Mouse (Mus musculus) erythroblast, embryonic 14.5 days (primary cell): Measurements from ENCODE around the gene Hcfc1. TPM values are rescaled to one million over a fixed set of nuclear protein-coding genes. Genes with fewer than 3 reads are reported as not detected.

Experiments used
- H3K27me3 ChIP-seq: 2 replicates; pipeline ENCODE4 v1.6.1; 2012; ENCODE audit warnings: inconsistent platforms; ENCODE audit not compliant: control insufficient read depth
- H3K36me3 ChIP-seq: 2 replicates; pipeline ENCODE4 v1.6.1; 2012; ENCODE audit warnings: mild to moderate bottlenecking, inconsistent platforms; ENCODE audit not compliant: control insufficient read depth
- H3K4me1 ChIP-seq: 2 replicates; pipeline ENCODE4 v1.6.1; 2012; ENCODE audit warnings: inconsistent platforms; ENCODE audit not compliant: control insufficient read depth
- H3K4me3 ChIP-seq: replicated peaks from 2 replicates; pipeline ENCODE3; 2012; ENCODE audit warnings: moderate library complexity, mild to moderate bottlenecking, inconsistent platforms
- H3K9me3 ChIP-seq: 2 replicates; pipeline ENCODE4 v1.6.1; 2012; ENCODE audit warnings: low read length, inconsistent platforms, mixed read lengths; ENCODE audit not compliant: control insufficient read depth
- GATA1 ChIP-seq: IDR thresholded peaks from 2 replicates; pipeline ENCODE4 v1.6.1; 2012; ENCODE audit warnings: low read length, inconsistent platforms, mixed read lengths
- TAL1 ChIP-seq: IDR thresholded peaks from 3 replicates; pipeline ENCODE4 v1.6.1; 2012; ENCODE audit warnings: low read length, inconsistent platforms, mixed read lengths
- polyA plus RNA-seq: library from polyadenylated mRNA; stranded (reverse); fragments of >175 nt; gene quantifications from 2 replicates; pipeline ENCODE4 v1.2.3, GENCODE M21; 2012

The Hcfc1 gene
- polyA plus RNA-seq, 1 experiment: 13.7 TPM

DNA sequence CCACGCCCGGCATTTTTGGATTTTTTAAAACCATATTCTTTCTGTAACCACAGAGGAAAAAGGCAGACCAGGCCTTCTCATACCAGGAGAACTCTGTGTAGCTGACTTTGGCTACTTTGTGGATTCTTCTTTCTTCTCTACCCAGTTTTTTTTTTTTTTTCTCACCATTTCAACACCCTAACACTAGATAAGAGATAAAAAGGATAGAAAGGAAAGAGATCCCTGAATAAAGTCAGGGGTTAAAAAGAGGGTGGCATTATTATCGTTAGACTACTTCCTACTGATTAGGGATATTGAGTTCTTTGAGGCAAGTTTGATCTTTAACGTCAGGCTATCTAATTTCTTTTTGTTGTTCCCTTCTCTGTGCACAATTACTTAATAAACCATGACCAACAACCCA is 6.6 kb upstream of the Hcfc1 start:
- no peaks in the 10 kb centered on the region for H3K9me3 ChIP-seq
- no peaks in the 10 kb centered on the region for H3K36me3 ChIP-seq
- H3K4me3 ChIP-seq: no peak overlapping the region
- H3K27me3 ChIP-seq: no peaks in the 10 kb centered on the region; the same call in 1 of the 2 replicates
- peaks cover 59% of the 10 kb centered on the region for H3K4me1 ChIP-seq
- TF ChIP-seq TAL1: no peak
- TF ChIP-seq GATA1: no peak

DNA sequence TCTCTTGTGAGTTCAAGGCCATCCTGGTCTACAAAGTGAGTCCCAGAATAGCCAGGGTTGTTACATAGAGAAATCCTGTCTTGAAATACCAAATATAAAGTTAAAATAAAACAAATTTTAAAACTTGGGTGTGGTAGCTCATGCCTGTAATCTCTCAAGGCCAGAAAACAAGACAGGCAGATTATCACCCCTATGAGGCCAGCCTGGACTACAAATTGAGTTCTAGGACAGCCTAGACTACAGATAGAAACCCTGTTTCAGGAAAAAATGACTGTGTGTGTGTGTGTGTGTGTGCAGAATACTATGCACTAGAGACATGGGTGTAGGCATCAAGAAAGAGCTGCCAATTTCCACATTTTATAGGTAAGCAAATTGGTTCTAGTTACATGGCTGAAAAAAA is 4.6 kb upstream of the Hcfc1 start:
- Histone ChIP-seq H3K4me1 (peaks cover 55% of the 10 kb centered on the region), H3K4me3 (peak overlapping the region; percentile 35), H3K9me3 (peaks cover 17% of the 10 kb centered on the region), H3K27me3 (peaks cover 11% of the 10 kb centered on the region), H3K36me3 (no peaks in the 10 kb centered on the region)
- TF ChIP-seq GATA1: 0 out of 2 replicates have a peak, but pooled peaks have one; percentile 41
- TF ChIP-seq TAL1: peak; percentile 41; the same call in 2 of the 3 replicates

DNA sequence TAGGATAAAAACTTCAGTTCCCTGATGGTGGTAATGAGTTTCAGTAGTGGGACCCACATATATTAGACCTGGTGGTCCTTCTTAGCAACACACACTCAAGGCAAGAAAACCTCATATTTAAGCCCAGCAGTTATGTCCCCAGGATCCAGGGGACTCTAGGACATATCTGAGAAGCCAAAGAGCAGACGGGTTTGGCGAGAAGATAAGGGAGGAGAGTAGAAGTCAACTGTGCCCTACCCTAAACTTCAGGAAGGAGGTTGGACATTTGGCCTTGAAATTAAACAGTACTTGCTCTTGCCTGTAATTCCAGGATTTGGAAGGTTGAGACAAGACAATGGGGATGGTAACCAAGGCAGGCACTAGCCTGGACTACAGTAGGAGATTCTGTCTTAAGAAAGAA is 3.6 kb upstream of the Hcfc1 start:
- Histone ChIP-seq H3K4me3 (peak overlapping the region; percentile 35), H3K9me3 (peaks cover 19% of the 10 kb centered on the region), H3K36me3 (peaks cover under 1% of the 10 kb centered on the region), H3K27me3 (peaks cover 13% of the 10 kb centered on the region), H3K4me1 (peaks cover 56% of the 10 kb centered on the region)
- TF ChIP-seq TAL1 (peak; percentile 49), GATA1 (peak; percentile 80)

DNA sequence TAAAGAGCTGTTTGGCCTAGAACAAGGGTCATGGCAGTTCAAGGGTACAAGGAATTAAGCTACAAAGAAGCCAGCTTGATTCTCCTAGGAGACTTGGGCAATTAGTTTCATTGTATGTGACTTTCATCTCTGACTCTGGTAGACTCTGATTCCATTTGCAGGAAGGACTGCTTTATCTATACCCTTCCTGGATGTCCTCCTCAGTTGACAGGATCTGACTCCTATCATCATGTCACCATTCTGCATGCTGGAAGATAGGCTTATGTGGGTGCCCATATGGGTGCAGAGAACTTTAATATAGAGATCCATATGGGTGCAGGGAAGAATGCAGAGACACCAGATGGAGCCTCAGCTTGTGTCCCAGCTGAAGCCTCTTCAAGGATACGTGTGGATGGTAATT is 3.0 kb upstream of the Hcfc1 start:
- TF ChIP-seq GATA1 (no peak), TAL1 (no peak)
- Histone ChIP-seq H3K4me3 (peak overlapping the region; percentile 35), H3K4me1 (peaks cover 60% of the 10 kb centered on the region), H3K9me3 (peaks cover 19% of the 10 kb centered on the region), H3K27me3 (peaks cover 13% of the 10 kb centered on the region), H3K36me3 (peaks cover 7% of the 10 kb centered on the region)

DNA sequence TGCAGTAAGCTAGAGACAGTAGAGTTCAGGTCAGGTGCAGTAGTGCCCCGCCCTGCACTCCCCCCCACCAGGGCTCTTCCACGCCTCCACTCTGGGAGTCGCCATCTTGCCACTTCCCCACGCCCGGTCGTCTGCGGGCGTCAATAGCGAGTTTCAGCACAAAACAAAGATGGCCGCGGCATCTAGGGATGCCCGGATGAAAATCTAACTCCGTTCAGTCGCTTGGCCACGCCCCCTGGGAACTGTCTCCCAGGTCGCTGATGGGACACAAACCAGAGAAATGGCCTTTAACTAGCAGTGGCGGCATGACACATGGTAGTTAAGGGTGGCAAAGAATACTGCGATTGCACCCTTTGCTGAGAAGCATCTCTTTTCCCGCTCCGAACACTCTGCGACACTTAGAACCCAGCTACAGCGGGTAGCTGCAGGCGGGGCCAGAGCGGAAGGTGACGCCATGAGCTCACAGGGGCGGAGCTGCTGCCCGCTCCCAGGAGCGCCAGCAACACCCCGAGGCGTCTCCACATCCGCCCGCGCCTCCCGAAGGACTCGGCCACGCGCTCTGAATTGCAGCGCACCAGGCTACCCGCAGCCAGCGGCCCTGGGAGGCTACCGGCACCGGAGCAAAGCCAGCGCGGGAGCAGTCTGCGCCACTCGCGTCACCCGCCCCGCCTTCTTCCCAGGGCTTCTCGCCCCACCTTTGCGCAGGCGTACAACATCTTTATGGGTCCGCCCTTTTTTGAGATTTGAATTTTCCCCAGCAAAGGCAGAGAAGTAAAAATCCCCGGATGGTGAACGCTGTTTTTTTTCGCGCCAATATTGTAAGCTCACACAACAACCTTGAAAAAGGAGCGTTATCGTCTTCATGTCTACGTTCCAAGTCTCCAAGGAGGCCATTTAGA is 1.3 kb upstream of the Hcfc1 start:
- no peak for TF ChIP-seq TAL1
- TF ChIP-seq GATA1: no peak
- Histone ChIP-seq H3K36me3 (peaks cover 24% of the 10 kb centered on the region), H3K27me3 (peaks cover 13% of the 10 kb centered on the region), H3K4me1 (peaks cover 67% of the 10 kb centered on the region), H3K9me3 (peaks cover 19% of the 10 kb centered on the region), H3K4me3 (peak overlapping the region; percentile 78)

DNA sequence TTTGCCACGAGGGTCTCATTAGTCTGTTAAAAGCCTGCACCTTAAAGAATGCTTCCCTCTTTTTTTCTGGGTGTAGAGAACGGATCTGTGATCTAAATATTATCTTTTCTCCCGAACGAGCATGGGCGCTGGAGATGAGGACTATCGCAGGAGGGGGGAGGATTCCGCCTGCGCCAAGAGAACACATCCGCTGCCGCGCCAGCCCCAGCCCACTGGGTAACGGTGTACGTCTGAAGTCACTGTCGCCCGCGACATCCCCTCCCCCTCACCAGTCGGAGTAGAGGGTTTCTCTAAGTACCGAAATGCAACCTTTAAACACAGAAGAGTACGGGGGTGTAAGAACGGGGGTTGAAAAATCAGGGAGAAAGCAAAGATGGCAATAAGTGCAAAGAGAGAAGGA is 850 bp downstream of the Hcfc1 start:
- Histone ChIP-seq H3K4me3 (peak overlapping the region; percentile 78), H3K4me1 (peaks cover 65% of the 10 kb centered on the region), H3K36me3 (peaks cover 45% of the 10 kb centered on the region), H3K27me3 (peaks cover 13% of the 10 kb centered on the region), H3K9me3 (peaks cover 19% of the 10 kb centered on the region)
- no peak for TF ChIP-seq TAL1
- TF ChIP-seq GATA1: no peak

DNA sequence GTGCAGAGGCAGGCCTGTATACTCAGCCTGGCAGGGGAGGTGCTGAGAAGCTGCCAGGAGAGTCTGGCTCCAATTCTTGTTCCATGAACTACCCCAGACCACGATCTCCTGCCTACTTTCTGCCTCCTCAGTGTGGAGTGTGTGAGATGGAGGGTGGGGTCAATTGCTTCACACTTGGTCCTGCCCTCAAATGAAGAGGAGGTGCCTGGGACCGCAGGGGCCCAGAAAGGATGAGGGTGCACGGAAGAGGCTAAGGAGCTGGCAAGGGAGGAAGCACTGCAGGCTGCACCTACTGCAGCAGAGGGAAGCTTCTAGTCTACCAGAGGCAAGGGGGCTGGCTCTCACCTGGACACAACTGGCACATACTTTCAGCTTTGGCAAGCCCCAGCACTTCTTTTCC is 1.8 kb downstream of the Hcfc1 start:
- no peak for TF ChIP-seq GATA1
- no peak for TF ChIP-seq TAL1
- Histone ChIP-seq H3K4me1 (peaks cover 57% of the 10 kb centered on the region), H3K4me3 (peak overlapping the region; percentile 78), H3K27me3 (peaks cover 13% of the 10 kb centered on the region), H3K9me3 (peaks cover 19% of the 10 kb centered on the region), H3K36me3 (peaks cover 55% of the 10 kb centered on the region)

DNA sequence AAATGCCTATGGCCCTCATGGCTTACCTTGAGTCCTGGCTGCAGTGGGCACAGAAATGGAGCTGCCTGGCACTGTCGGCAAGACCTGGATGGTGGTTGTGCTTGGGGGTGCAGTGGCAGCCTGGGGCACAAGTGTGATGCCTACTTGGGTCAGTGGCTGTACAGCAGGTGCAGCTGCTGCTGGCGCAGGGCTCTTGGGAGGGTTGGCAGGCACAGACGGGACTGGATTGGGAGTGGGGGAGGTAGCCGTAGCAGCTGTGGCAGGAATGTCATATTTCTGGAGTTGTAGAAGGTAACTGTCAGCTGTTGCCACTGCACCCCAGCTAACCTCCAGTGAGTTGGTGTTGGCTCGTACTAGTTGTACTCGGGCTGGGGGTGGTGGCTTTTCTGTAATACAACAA is 11.2 kb downstream of the Hcfc1 start:
- TF ChIP-seq TAL1: no peak
- TF ChIP-seq GATA1: no peak
- H3K4me1 ChIP-seq: no peaks in the 10 kb centered on the region; the same call in none of the 2 replicates
- H3K36me3 ChIP-seq: peaks cover 100% of the 10 kb centered on the region
- H3K9me3 ChIP-seq: peaks cover 3% of the 10 kb centered on the region; the same call in 1 of the 2 replicates
- no peak overlapping the region for H3K4me3 ChIP-seq
- H3K27me3 ChIP-seq: peaks cover 4% of the 10 kb centered on the region; the same call in 1 of the 2 replicates

DNA sequence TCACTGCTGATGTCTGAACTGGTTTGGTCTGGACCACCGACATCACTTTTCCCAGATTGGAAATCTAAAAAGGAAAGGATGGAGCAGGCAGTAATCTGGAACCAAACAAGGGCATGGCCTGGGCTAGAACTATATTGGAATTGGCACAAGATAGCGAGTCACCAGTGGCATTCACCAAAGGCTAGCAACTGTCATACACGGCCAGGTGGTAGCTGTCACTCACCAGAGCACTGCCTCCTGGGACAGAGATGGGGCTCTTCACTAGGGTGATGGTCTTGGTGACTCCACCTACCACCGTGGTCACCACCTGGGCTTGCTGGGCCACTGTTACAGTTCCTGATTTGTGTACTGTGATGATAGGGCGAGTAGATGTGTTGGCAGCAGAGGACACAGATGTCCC is 13.6 kb downstream of the Hcfc1 start:
- TF ChIP-seq GATA1 (no peak), TAL1 (no peak)
- Histone ChIP-seq H3K9me3 (peaks cover 3% of the 10 kb centered on the region; the same call in 1 of the 2 replicates), H3K4me3 (no peak overlapping the region), H3K36me3 (peaks cover 100% of the 10 kb centered on the region), H3K4me1 (peaks cover 3% of the 10 kb centered on the region), H3K27me3 (peaks cover 4% of the 10 kb centered on the region; the same call in 1 of the 2 replicates)
